Comparison of ENCODE assay signal across 11 mouse cellular contexts in the genomic region with DNA sequence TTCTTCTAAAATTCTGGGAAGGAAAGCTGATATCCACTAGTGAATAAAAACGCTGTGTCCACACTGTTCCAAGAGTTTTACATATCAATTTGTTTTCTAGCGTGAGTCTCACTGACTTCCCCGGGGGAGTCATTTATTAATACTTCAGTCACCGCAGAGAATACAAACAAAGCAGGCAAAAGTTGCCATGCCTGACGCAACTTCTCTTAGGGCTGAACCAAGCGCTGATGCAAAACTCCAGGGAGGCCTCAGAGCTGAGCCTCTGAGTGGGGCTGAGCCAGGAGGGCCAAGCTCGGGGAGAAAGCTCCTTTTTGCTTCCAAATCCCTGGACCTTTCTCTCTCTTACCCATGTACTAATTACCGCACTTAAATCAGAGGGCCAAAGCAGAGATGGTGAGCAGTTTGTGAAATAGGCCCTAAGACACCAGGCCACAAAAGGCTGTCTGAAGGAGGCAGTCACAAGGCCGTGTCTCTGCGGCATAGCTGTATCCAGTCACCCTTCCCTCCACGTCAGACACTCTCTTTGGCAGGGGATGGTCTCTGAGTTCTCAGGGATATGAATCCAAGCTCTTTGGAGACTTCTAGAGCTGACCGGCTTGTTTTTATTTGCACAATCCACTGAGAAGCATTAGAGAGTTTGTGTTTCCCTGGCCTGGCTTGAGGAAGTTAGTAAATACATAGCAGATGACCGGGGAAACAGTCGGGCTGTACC.
DNase-seq lines count a peak whose midpoint lies in the region; ATAC-seq and TF ChIP-seq lines count a peak whose summit lies in the region.
"Had no signal": no experiment of that assay in that cellular context is flagged by ENCODE, and none has a peak within 500 bp of the region (broad histone marks: within the 10 kb centered on the region; RNA-seq: fewer than 3 reads in every experiment).

No protein-coding gene starts in this region.

- no peaks in the 10 kb centered on the region for H3K9me3 ChIP-seq in limb, embryonic 14.5 days (ENCODE audit: control insufficient read depth, low read length)
- H3K9me3 ChIP-seq: midbrain, embryonic 13.5 days had no signal

- no peak overlapping the region for H3K27ac ChIP-seq in kidney, adult 2 months (ENCODE audit: insufficient read depth, low read depth, low read length)
- no peak overlapping the region for H3K27ac ChIP-seq in limb, embryonic 14.5 days (replicated peaks; ENCODE audit: low read depth, low read length)
- no peak overlapping the region for H3K27ac ChIP-seq in thymus, adult 2 months (ENCODE audit: control insufficient read depth, insufficient read depth, low read length)
- no peak overlapping the region for H3K27ac ChIP-seq in cerebellum, adult 2 months (ENCODE audit: insufficient read depth, low read length)
- H3K27ac ChIP-seq: midbrain, embryonic 13.5 days had no signal

- H3K36me3 ChIP-seq in kidney, adult 2 months (ENCODE audit: control insufficient read depth, insufficient read depth, low read length): no peaks in the 10 kb centered on the region
- H3K36me3 ChIP-seq in limb, embryonic 14.5 days (ENCODE audit: control insufficient read depth, insufficient read depth, low read length): no peaks in the 10 kb centered on the region
- no peaks in the 10 kb centered on the region for H3K36me3 ChIP-seq in thymus, adult 2 months (ENCODE audit: control insufficient read depth, insufficient read depth, low read length)
- H3K36me3 ChIP-seq: midbrain, embryonic 13.5 days had no signal

- H3K4me1 ChIP-seq in kidney, adult 2 months (ENCODE audit: control insufficient read depth, insufficient read depth, low read length): no peaks in the 10 kb centered on the region
- H3K4me1 ChIP-seq in limb, embryonic 14.5 days (ENCODE audit: control insufficient read depth, insufficient read depth, low read length): peaks cover 15% of the 10 kb centered on the region
- H3K4me1 ChIP-seq in thymus, adult 2 months (replicated peaks; ENCODE audit: control insufficient read depth, insufficient read depth, low read length): no peaks in the 10 kb centered on the region
- H3K4me1 ChIP-seq in cerebellum, adult 2 months (ENCODE audit: control insufficient read depth, insufficient read depth, low read length): peaks cover 8% of the 10 kb centered on the region

- peak; percentile 31 for DNase-seq in kidney, adult 2 months
- DNase-seq in kidney, adult 8-10 months: no peak
- peak; percentile 39 for DNase-seq in NIH3T3 (ENCODE audit: low read depth)
- peak; percentile 21 for DNase-seq in fat pad, adult 2 months (ENCODE audit: extremely low read depth, low read depth, low spot score)
- DNase-seq in limb, embryonic 14.5 days (ENCODE audit: low spot score): peak; percentile 23
- no peak for DNase-seq in thymus, adult 2 months
- DNase-seq in cerebellum, adult 2 months: no peak
- DNase-seq: left cerebral cortex, postnatal 4 days; thymus, postnatal 14 days had no signal

- H3K4me3 ChIP-seq in kidney, adult 2 months (ENCODE audit: insufficient read depth, low read depth, low read length): no peak overlapping the region
- H3K4me3 ChIP-seq in limb, embryonic 14.5 days (replicated peaks; ENCODE audit: low read length): no peak overlapping the region
- H3K4me3 ChIP-seq in thymus, adult 2 months (ENCODE audit: control insufficient read depth, insufficient read depth, low read length): no peak overlapping the region
- no peak overlapping the region for H3K4me3 ChIP-seq in cerebellum, adult 2 months (replicated peaks; ENCODE audit: insufficient read depth, low read depth, low read length)
- H3K4me3 ChIP-seq: midbrain, embryonic 13.5 days had no signal

- H3K4me2 ChIP-seq in limb, embryonic 14.5 days (replicated peaks; ENCODE audit: low read depth, low read length, severe bottlenecking): no peak overlapping the region
- H3K4me2 ChIP-seq: midbrain, embryonic 13.5 days had no signal

- 76% methylated on average over 14 of the region's 14 CpGs for WGBS in kidney, adult 2 months
- WGBS in limb, embryonic 14.5 days: 59% methylated on average over 14 of the region's 14 CpGs
- WGBS in thymus, adult 2 months: 91% methylated on average over 14 of the region's 14 CpGs
- WGBS in cerebellum, adult 2 months: 90% methylated on average over 14 of the region's 14 CpGs

- no peak overlapping the region for H3K9ac ChIP-seq in limb, embryonic 14.5 days (ENCODE audit: low read depth, low read length, severe bottlenecking)
- H3K9ac ChIP-seq: midbrain, embryonic 13.5 days had no signal

- no peak for TF ChIP-seq POLR2A in kidney, adult 2 months (IDR thresholded peaks at IDR 0.05; ENCODE audit: low read depth, low read length)
- TF ChIP-seq POLR2A in limb, embryonic 14.5 days (IDR thresholded peaks at IDR 0.05; ENCODE audit: borderline replicate concordance, extremely low read depth, insufficient read depth, insufficient read length): no peak
- TF ChIP-seq POLR2A in thymus, adult 2 months (IDR thresholded peaks at IDR 0.05; ENCODE audit: control insufficient read depth, extremely low read depth, insufficient read depth, low read length, poor library complexity): no peak
- TF ChIP-seq POLR2A in cerebellum, adult 2 months (IDR thresholded peaks at IDR 0.05; ENCODE audit: borderline replicate concordance, insufficient read depth, low read length): no peak

- H3K27me3 ChIP-seq in kidney, adult 2 months (replicated peaks; ENCODE audit: control insufficient read depth, insufficient read depth, low read length): no peaks in the 10 kb centered on the region
- H3K27me3 ChIP-seq in limb, embryonic 14.5 days (ENCODE audit: control insufficient read depth, insufficient read depth, low read length): no peaks in the 10 kb centered on the region
- H3K27me3 ChIP-seq in thymus, adult 2 months (ENCODE audit: control insufficient read depth, insufficient read depth, low read length): no peaks in the 10 kb centered on the region
- no peaks in the 10 kb centered on the region for H3K27me3 ChIP-seq in cerebellum, adult 2 months (ENCODE audit: control insufficient read depth, insufficient read depth, low read length)
- H3K27me3 ChIP-seq: midbrain, embryonic 13.5 days had no signal

- TF ChIP-seq CTCF in kidney, adult 2 months (conservative IDR thresholded peaks at IDR 0.05; ENCODE audit: insufficient read depth, insufficient read length, low read depth, low read length): no peak
- TF ChIP-seq CTCF in thymus, adult 2 months (IDR thresholded peaks at IDR 0.05; ENCODE audit: borderline replicate concordance, control insufficient read depth, extremely low read depth, insufficient read depth, low read length, poor library complexity): no peak
- no peak for TF ChIP-seq CTCF in cerebellum, adult 2 months (IDR thresholded peaks at IDR 0.05; ENCODE audit: borderline replicate concordance, insufficient read depth, low read depth, low read length)

- ATAC-seq in limb, embryonic 14.5 days (ENCODE audit: low FRiP score, low read depth): no peak
- no peak for ATAC-seq in cerebellum, adult (ENCODE audit: insufficient number of reproducible peaks, low FRiP score, low TSS enrichment)
- ATAC-seq: midbrain, embryonic 13.5 days had no signal

Comparison
In these comparisons a context has a peak if more than half of its experiments do, and no peak if none do; other contexts are left out.
1. DNase-seq: peak in kidney, adult 2 months (single experiment), NIH3T3 (single experiment), fat pad, adult 2 months (single experiment) and limb, embryonic 14.5 days (single experiment); none in kidney, adult 8-10 months (0 of 2), thymus, adult 2 months (single experiment) and cerebellum, adult 2 months (0 of 2).